Mouse (Mus musculus): Measurements from ENCODE around the gene Neurod1.

Gene Neurod1

GRCm38 (mm10) chr2:79456575-79457349 is at the start of gene Neurod1, which contains the start of gene Cerkl:
TSS of gene Neurod1 (minus strand) at chr2:79456751.
TSS of gene Cerkl (minus strand) at chr2:79456785.
- DNase-seq, result peak; percentile 98

DNA sequence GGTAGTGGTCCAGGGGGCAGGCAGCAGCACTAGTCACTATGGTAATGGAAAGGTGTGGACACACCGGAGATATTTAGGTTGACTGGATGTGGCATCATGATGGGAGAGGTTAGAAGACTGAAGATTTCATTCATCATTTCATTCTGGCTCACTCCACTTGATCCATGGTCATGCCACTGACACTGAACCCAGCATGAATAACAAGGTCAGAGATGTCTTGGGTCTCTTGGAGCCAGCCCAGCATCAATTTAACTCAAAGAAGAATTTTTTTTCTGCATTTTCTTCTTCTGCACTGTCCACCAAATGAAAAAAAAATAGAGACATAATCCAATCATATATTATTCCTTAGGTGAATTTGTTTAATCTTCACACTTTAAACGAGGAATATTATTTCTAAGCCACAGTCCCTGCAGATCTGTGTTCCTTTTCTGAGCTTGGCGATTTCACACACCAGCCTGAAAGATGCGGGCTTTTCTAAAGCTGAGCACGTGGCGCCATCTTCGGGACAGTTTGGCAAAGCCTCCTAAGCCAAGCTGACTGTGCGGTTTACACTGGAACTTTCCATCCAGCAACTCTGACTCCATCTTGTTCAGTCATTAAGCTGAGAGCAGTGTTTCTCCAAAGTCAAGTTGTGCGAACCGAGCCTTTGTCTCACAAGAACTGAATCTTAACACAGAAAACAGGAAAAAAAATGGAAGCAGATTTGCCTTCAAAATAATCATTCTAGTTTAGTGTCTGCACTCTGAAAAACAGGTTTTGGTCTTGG is 42.6 kb upstream of the Neurod1 start:
- peak; percentile 90 for DNase-seq

DNA sequence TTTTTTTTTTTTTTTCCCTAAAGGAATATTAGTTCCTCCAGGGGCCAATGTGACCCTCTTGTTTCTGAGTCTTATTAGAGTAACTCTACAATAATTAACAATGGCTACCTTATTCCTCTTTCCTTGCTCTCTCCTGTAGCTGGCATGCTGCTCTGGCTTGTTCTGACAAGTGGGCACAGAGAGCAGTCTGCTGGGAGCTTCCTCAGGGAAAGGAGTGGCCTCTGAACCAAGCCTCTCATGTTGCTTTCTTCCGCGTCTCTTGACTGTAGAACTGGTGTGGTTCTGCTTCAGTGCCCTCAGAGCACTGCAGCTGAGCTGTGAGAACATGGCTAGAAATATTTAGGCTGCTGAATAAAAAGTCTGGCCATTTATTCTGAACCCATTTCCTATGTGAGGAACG is 28.6 kb upstream of the Neurod1 start:
- DNase-seq, result no peak

DNA sequence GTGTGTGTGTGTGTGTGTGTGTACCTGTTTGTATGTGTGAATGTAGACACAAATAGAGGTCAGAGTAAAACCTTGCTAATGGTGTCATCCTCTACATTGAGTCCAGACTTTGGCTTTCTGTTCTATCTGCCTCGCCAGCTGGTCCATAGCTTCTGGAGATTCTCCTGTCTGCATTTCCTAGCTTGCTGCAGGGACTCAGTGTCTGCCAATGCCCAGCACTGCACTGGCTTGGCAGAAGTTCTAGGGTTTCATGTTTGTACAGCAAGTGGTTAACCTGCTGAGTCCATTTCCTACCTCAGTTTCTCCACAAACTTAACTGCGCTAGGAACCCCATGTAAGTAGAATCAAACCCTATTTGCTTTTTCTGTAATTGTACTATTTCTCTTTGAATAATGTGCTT is 26.0 kb upstream of the Neurod1 start:
- DNase-seq, result peak; percentile 83

DNA sequence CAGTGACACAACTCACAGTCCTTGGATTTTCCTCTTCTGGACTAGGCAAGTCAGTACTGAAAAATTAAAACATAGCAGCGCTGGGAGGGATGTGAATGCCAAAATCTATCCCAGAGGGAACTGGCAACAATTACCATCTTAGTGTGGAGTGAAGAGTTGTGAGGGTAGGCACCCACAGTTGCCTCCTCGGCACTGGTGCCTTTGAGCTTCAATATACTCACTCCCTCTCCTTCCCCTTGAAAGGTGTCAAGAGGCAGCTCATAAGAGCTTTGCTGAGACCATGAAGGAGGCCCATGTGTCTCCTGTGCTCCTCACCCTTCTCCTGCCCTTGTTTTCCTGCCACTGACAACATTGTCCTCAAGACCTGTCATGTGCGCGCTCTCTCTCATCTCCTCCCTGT is 5.9 kb upstream of the Neurod1 start:
- DNase-seq, result peak; percentile 64

DNA sequence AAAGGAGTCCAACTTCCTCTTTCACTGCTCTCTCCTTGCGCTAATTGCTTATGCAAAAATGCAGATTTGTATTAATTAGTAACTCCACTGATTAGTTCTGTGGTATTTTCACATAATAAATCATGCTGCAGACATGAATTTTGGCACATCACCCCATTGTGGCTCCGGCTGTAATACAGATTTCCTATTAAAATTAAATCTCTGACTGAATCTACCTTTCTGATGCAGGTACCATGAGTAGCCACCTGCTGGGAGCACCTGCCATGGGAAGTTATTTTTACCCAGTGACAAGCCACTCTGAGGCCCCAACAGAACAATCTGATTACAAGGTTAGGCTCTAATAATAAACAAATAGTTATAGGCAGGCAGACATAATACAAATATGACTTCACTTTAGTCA is 5.3 kb upstream of the Neurod1 start:
- peak; percentile 90 for DNase-seq

GRCm38 (mm10) chr2:79460586-79460985 is 4.0 kb upstream of the Neurod1 start:
- peak; percentile 66 for DNase-seq

- peak; percentile 72 for DNase-seq
These were observed 3.6 kb upstream of the Neurod1 start for GRCm38 (mm10) chr2:79460107-79460506.

DNA sequence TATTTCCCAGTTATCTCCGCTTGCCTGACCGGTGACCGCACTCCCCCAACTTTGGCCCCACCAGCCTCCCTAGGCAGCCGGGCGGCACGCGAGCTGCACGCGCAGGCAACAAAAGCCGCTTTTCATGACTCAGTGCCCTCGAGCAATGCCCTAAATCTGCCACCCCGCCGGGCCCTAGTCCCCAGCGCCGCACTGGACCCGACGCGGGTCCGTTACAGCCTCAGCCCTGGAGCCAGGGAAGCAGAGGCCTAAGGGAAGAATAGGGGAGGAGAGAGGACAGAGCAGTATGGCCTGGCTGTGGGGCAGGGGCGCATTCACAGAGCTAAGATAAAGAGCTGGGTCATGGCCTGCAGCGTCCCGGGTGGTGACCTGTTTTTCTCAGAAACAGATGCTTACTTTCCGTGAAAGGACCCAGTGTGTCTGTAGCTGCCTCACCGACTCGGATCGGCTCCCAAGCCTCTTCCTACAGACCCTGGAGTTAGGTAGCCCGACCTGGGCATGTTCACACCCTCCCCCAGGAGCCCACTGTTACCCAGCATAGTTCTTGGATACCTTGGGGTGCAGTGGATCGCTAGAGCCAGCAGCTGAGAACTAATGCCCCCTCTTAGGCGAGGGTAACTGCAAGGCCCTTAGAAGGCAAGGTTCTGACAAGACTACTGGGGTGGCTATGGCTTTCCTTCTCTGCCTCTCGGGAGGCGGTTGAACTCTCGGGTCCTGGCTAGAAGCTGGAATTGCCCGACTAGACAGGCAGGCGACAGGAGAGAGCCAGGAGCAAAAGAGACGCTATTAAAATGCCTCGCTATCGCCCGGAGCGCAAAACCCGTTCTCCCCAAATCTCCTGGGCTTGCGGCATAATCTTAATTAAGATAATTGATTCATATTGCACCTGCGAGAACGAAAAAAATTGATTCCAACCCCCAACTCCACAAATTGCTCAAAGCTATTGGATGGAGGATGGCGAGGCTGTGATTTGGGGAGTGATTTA is 2.8 kb upstream of the Neurod1 start:
- peak; percentile 87 for DNase-seq

DNA sequence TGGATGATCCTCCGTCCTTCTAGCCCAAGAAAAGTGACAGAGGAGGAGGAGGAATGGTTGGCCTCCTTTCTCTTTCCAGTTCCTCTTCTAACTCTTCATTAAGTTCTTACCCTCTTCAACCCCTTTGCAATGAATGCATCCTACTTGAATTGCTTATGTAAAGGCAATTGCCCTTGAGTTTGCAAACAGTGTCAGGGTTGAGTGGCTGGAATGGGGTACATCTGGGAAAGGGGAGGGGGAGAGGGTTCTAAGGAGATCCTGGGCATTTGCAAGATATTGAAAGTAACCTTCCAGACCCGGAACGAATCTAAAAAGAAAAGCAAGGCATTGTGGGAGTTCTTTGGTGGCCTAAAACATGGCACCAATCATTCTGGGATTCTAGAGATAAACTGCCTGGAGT is 1.4 kb upstream of the Neurod1 start:
- DNase-seq, result peak; percentile 62

- DNase-seq, result no peak
These were observed 883 bp upstream of the Neurod1 start for GRCm38 (mm10) chr2:79457434-79457833.

DNA sequence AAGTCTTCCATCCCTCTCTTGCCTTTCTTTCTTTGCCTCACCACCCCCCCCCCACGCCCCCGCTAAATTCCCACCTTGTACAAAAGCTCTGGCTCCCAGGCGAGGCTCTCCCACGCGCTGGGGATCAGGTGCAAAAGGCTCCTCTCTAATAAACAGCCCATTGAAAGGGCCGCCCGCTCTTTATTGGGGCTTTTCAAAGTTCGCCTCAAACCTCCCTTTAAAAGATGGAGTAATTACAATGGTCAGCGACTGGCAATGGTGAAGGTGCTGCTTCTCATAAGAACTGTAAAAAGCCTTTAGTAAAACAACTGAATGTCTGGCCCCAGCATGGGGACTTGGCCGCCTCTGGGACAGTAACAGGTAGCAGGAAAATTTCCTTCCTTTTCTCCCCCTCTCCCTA is 905 bp downstream of the Neurod1 start:
- peak; percentile 66 for DNase-seq

GRCm38 (mm10) chr2:79454786-79455446 is 1.6 kb downstream of the Neurod1 start:
- peak; percentile 89 for DNase-seq

GRCm38 (mm10) chr2:79453901-79454781 is 2.4 kb downstream of the Neurod1 start:
- DNase-seq, result peak; percentile 80

- peak; percentile 57 for DNase-seq
These were observed 5.1 kb downstream of the Neurod1 start for GRCm38 (mm10) chr2:79451438-79451837.

DNA sequence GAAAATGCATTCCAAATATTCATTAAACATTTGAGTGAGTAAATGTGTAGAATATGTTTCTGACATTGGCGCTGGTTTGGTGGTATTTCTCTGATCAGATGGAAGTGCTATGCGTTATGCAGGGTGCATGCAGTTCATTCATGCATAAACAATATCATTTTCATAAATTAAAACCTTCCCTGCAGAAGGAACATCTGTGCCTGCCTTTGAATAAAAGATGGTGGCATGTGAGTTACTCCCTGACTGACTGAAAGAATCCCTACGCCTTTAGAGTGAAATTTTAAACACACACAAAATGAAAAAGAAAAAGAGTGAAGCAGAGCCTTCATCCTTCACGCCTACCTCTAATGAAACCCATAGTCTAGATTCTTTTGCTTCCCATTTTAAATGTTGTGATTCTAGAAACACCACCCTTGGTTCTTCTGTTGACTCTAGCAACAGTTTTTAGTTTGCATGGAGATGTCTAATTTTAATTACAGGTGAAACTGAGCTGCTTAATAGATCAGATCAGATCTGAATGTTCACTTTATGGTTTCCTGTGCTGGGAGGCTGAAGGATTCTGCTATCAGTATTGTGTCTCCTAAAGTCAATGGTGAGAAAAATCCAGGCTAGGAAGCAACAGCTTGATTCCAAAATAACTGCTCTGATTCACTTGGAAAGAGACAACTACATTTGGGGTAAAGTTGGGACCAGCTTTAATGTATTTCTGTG is 5.7 kb downstream of the Neurod1 start:
- DNase-seq, result peak; percentile 49

GRCm38 (mm10) chr2:79449371-79449770 is 7.2 kb downstream of the Neurod1 start:
- DNase-seq, result peak; percentile 74

DNA sequence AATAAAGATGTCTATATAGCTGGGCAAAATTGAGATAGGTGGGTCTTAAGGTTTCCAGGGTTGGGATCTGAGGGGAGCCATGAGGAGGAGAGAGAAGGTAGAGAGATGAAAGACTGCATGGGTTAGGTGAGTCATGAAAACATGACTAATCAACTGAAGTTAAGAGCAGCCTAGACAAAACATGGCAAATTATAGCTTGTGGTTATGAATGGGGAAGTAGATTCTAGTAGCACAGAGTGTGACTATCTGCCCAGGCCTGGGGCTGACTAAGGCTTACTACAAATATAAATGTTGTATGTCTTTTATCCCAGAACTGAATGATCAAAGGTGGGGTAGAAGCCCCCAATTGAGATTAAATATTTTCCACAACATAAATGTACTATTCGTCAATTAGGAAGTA is 9.4 kb downstream of the Neurod1 start:
- peak; percentile 20 for DNase-seq

DNA sequence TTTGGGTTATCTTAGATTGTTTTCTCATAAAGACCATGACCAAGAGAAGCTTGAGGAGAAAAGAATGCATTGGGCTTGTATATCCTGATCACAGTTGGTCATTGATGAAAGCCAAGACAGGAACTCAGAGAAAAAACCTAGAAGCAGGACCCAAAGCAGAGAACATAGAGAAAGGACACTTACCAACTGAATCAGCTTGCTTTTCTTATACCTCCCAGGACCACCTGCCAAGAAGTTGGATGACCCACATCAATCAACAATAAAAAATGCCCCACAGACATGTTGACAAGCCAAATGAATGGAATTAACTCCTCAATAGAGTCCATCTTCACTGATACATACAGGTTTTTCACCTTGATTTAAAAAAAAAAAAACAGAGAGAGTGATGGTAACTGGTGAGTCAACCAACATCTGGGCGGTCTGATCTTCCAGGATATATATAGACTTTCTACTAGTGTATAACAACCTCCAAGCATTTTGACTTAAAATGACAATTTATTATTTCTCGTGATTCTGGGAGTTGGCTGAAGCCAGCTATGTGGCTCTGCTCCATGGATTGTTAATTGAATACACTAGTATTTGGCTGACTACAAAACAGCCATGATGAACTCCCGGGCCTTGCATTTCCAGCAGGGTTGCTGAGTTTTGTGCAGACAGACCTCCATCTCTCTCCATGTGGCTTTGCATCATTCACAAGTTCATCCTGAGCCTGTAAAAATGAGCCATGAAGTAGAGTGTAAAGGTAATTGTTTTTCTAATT is 12.5 kb downstream of the Neurod1 start:
- DNase-seq, result peak; percentile 71

DNA sequence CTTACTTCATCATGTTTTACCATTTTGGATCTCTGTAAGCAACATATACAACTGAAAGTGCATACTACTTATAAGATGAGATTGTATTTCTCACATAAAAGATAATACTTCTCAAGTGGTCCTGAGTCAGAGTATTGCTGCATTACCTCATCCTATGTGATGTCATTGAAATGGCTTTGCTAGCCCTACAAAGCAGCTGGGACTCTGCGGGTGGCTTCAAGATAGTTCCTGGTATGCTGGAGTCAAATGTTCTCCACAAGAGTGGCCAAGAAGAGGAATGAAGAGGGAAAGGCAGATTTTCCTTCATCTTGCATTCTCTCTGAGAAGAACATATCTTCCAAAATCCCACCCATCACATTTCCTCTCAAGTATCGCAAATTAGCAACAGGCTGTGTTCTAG is 13.2 kb downstream of the Neurod1 start:
- DNase-seq, result peak; percentile 92
